Mouse (Mus musculus) bone marrow macrophage, adult 2 months (primary cell): ENCODE measurements around the gene Aff1.

ENCODE experiments used
- CTCF ChIP-seq: IDR thresholded peaks from 2 replicates; pipeline ENCODE4 v1.5.1; 2012; ENCODE audit warnings: low read depth, mild to moderate bottlenecking, low read length, moderate library complexity
- POLR2A ChIP-seq: IDR thresholded peaks from 2 replicates; pipeline ENCODE4 v1.6.1; 2012; ENCODE audit warnings: mild to moderate bottlenecking, low read depth, low read length, borderline replicate concordance

DNA sequence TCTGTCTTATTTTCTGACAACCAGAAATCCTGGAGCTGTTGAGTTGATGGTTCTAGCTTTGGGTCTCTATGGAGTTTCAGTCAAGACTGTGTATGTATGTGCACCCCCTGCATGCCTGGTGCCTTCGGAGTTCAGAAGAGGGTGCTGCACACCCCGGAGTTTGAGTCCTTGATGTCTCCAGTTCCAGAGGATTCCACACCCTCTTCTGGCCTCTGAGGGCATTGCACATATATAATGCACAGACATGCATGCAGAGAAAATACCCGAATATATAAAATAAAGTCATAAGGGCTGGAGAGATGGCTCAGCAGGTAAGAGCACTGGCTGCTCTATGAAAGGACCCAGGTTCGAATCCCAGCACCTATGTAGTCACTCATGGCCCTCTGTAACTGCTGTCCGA, 33.3 kb upstream of the Aff1 start:
- TF ChIP-seq POLR2A: no peak
- TF ChIP-seq CTCF: 0 out of 2 replicates have a peak, but pooled peaks have one; percentile 7
